ENCODE assay signal across 7 mouse cellular contexts in genomic region chr11:117781199-117781821, GRCm38 (mm10). TPM values are rescaled to one million over a fixed set of nuclear protein-coding genes. Genes with fewer than 3 reads are reported as not detected.
DNase-seq lines count a peak whose midpoint lies in the region; ATAC-seq and TF ChIP-seq lines count a peak whose summit lies in the region.

No protein-coding gene starts in this region.

- peak overlapping the region; percentile 49 for H3K9ac ChIP-seq in ES-E14 (ENCODE audit: insufficient read depth, low read depth, low read length, poor library complexity, severe bottlenecking)
- no peak overlapping the region for H3K9ac ChIP-seq in intestine, postnatal 0 days (ENCODE audit: low read depth, low read length)

- H3K4me2 ChIP-seq in intestine, postnatal 0 days (replicated peaks; ENCODE audit: low read depth): peak overlapping the region; percentile 95

- H3K4me3 ChIP-seq in ES-E14 (ENCODE audit: insufficient read depth in 1 of 2, low read depth in 1 of 2, low read length in 2 of 2, poor library complexity in 1 of 2, severe bottlenecking in 1 of 2): peak overlapping the region; percentile 73 to 78
- H3K4me3 ChIP-seq in intestine, postnatal 0 days (ENCODE audit: low read depth, low read length): peak overlapping the region; percentile 55; the same call in 1 of the 2 replicates

- ATAC-seq in granulocyte monocyte progenitor cell, adult 5-6 weeks (replicated peaks; ENCODE audit: poor library complexity, severe bottlenecking): peak; percentile 2; the same call in 1 of the 2 replicates
- ATAC-seq in intestine, postnatal 0 days: no peak
- ATAC-seq in neutrophil, adult 5-6 weeks (ENCODE audit: extremely low read depth, insufficient number of reproducible peaks, low FRiP score, poor library complexity, severe bottlenecking): peak; percentile 14

- peaks cover 8 to 29% of the 10 kb centered on the region in 2 experiments; a peak in 3 of 4 replicates for H3K4me1 ChIP-seq in ES-E14 (ENCODE audit: control insufficient read depth in 2 of 2, insufficient read depth in 2 of 2, low read length in 2 of 2, poor library complexity in 1 of 2)
- H3K4me1 ChIP-seq in intestine, postnatal 0 days (replicated peaks; ENCODE audit: control insufficient read depth, insufficient read depth, low read length): peaks cover 17% of the 10 kb centered on the region; the same call in 1 of the 2 replicates

- H3K9me3 ChIP-seq in ES-E14 (ENCODE audit: control insufficient read depth, insufficient read depth, low read depth, low read length): no peaks in the 10 kb centered on the region
- H3K9me3 ChIP-seq in intestine, postnatal 0 days (ENCODE audit: control insufficient read depth): no peaks in the 10 kb centered on the region

- in situ Hi-C loops in ES-E14 (cut with MboI; ENCODE audit: low sequenced_read_pairs in 2 of 2, unreplicated experiment in 2 of 2): no loop called here

- no peak for TF ChIP-seq CTCF in intestine, postnatal 0 days (IDR thresholded peaks at IDR 0.05; ENCODE audit: low read depth)

- H3K36me3 ChIP-seq in ES-E14 (ENCODE audit: control insufficient read depth, insufficient read depth, low read length, poor library complexity, severe bottlenecking): peaks cover 9% of the 10 kb centered on the region; the same call in 1 of the 2 replicates
- H3K36me3 ChIP-seq in intestine, postnatal 0 days (ENCODE audit: control insufficient read depth, insufficient read depth): peaks cover 14% of the 10 kb centered on the region; the same call in 1 of the 2 replicates

- 23% methylated on average over 18 of the region's 18 CpGs for WGBS in intestine, postnatal 0 days

- no peaks in the 10 kb centered on the region for H3K27me3 ChIP-seq in intestine, postnatal 0 days (replicated peaks; ENCODE audit: control insufficient read depth, insufficient read depth, low read length)

- no peak for DNase-seq in ES-E14 (ENCODE audit: low read depth, low spot score)
- DNase-seq in adrenal gland, postnatal 14 days: peak; percentile 95
- peak; percentile 82 to 91 for DNase-seq in lung, adult 18-20 months
- no peak for DNase-seq in frontal cortex, adult 2 months (ENCODE audit: extremely low spot score in 1 of 2, low spot score in 1 of 2)

- H3K27ac ChIP-seq in ES-E14 (ENCODE audit: insufficient read depth, low read depth, low read length, poor library complexity, severe bottlenecking): peak overlapping the region; percentile 69
- peak overlapping the region; percentile 94 for H3K27ac ChIP-seq in intestine, postnatal 0 days (ENCODE audit: low read depth, low read length)

TF ChIP-seq in ES-E14, 5 proteins besides CTCF, POLR2A, EP300 and RAD21:
- TF ChIP-seq CHD2 (IDR thresholded peaks at IDR 0.05; ENCODE audit: low read depth, low read length): no peak
- no peak for TF ChIP-seq ZC3H11A (IDR thresholded peaks at IDR 0.05; ENCODE audit: borderline replicate concordance, low read depth, low read length)
- TF ChIP-seq ZNF384 (IDR thresholded peaks at IDR 0.05; ENCODE audit: low read depth, low read length): no peak
- TF ChIP-seq MAFK (IDR thresholded peaks at IDR 0.05; ENCODE audit: insufficient read depth, low read depth, low read length): no peak
- TF ChIP-seq HCFC1 (IDR thresholded peaks at IDR 0.05; ENCODE audit: borderline replicate concordance, insufficient read depth, low read length): no peak

RNA-seq across cellular contexts. Expression of gene Tmc8, which starts 0.6 kb away (rescaled TPM):
- total RNA-seq in ES-E14 (2012; rRNA removed): 3.9 and 7.6 TPM in 2 replicates
- total RNA-seq in adrenal gland, postnatal 14 days (2021): 5.3 and 8.3 TPM in 2 replicates
- 1.5 and 3.6 TPM in 2 replicates for total RNA-seq in granulocyte monocyte progenitor cell, adult 5-6 weeks (2014; fragmentation: Nextera tagmentation)
- 0.95 and 1.8 TPM in 2 replicates for total RNA-seq in granulocyte monocyte progenitor cell, adult 5-6 weeks (2017)
- polyA plus RNA-seq in intestine, postnatal 0 days (2015; fragmentation: Nextera tagmentation; extraction: Ambion mirVana): 18.2 TPM in 2 replicates
- total RNA-seq in neutrophil, adult 5-6 weeks (2017): 21.6 and 23.1 TPM in 2 replicates
- polyA plus RNA-seq in frontal cortex, adult 2 months (2012; rRNA removed): 0.42 and 0.50 TPM in 2 replicates

RNA-seq across cellular contexts. Expression of gene Tmc6, which starts 0.7 kb away (rescaled TPM):
- 36.0 and 79.1 TPM in 2 replicates for total RNA-seq in ES-E14 (2012; rRNA removed)
- 35.1 and 35.7 TPM in 2 replicates for total RNA-seq in adrenal gland, postnatal 14 days (2021)
- 32.7 and 71.6 TPM in 2 replicates for total RNA-seq in granulocyte monocyte progenitor cell, adult 5-6 weeks (2014; fragmentation: Nextera tagmentation)
- total RNA-seq in granulocyte monocyte progenitor cell, adult 5-6 weeks (2017): 12.6 and 20.6 TPM in 2 replicates
- 23.8 and 26.3 TPM in 2 replicates for polyA plus RNA-seq in intestine, postnatal 0 days (2015; fragmentation: Nextera tagmentation; extraction: Ambion mirVana)
- total RNA-seq in neutrophil, adult 5-6 weeks (2017): 73.8 and 95.0 TPM in 2 replicates
- polyA plus RNA-seq in frontal cortex, adult 2 months (2012; rRNA removed): 7.1 and 7.2 TPM in 2 replicates

RNA-seq across cellular contexts. Expression of gene 6030468B19Rik, which starts 16.1 kb away (rescaled TPM):
- total RNA-seq in ES-E14 (2012; rRNA removed): not detected in 2 replicates
- 0.44 TPM in 1 of 2 replicates, not detected in the other for total RNA-seq in adrenal gland, postnatal 14 days (2021)
- total RNA-seq in granulocyte monocyte progenitor cell, adult 5-6 weeks (2014; fragmentation: Nextera tagmentation): not detected in 2 replicates
- total RNA-seq in granulocyte monocyte progenitor cell, adult 5-6 weeks (2017): not detected in 2 replicates
- polyA plus RNA-seq in intestine, postnatal 0 days (2015; fragmentation: Nextera tagmentation; extraction: Ambion mirVana): not detected in 2 replicates
- 0.58 and 0.86 TPM in 2 replicates for total RNA-seq in neutrophil, adult 5-6 weeks (2017)
- 0.23 and 0.32 TPM in 2 replicates for polyA plus RNA-seq in frontal cortex, adult 2 months (2012; rRNA removed)

RNA-seq across cellular contexts. Expression of gene Gm20708, which starts 28.2 kb away (rescaled TPM):
- 0.40 and 0.42 TPM in 2 replicates for total RNA-seq in ES-E14 (2012; rRNA removed)
- total RNA-seq in adrenal gland, postnatal 14 days (2021): 0.83 and 0.93 TPM in 2 replicates
- 0.53 and 0.99 TPM in 2 replicates for total RNA-seq in granulocyte monocyte progenitor cell, adult 5-6 weeks (2014; fragmentation: Nextera tagmentation)
- total RNA-seq in granulocyte monocyte progenitor cell, adult 5-6 weeks (2017): 0.30 TPM in 1 of 2 replicates, not detected in the other
- polyA plus RNA-seq in intestine, postnatal 0 days (2015; fragmentation: Nextera tagmentation; extraction: Ambion mirVana): 0.29 and 0.37 TPM in 2 replicates
- total RNA-seq in neutrophil, adult 5-6 weeks (2017): 3.9 and 8.8 TPM in 2 replicates
- polyA plus RNA-seq in frontal cortex, adult 2 months (2012; rRNA removed): 0.61 and 1.3 TPM in 2 replicates

RNA-seq across cellular contexts. Expression of gene Syngr2, which starts 28.2 kb away (rescaled TPM):
- total RNA-seq in ES-E14 (2012; rRNA removed): 69.6 and 98.0 TPM in 2 replicates
- 62.6 and 73.8 TPM in 2 replicates for total RNA-seq in adrenal gland, postnatal 14 days (2021)
- 225 and 281 TPM in 2 replicates for total RNA-seq in granulocyte monocyte progenitor cell, adult 5-6 weeks (2014; fragmentation: Nextera tagmentation)
- total RNA-seq in granulocyte monocyte progenitor cell, adult 5-6 weeks (2017): 152 and 176 TPM in 2 replicates
- 116 and 129 TPM in 2 replicates for polyA plus RNA-seq in intestine, postnatal 0 days (2015; fragmentation: Nextera tagmentation; extraction: Ambion mirVana)
- total RNA-seq in neutrophil, adult 5-6 weeks (2017): 80.2 and 108 TPM in 2 replicates
- polyA plus RNA-seq in frontal cortex, adult 2 months (2012; rRNA removed): 11.0 and 11.9 TPM in 2 replicates

Comparison
In these comparisons a context has a peak if more than half of its experiments do, and no peak if none do; other contexts are left out.
1. DNase-seq: peak in adrenal gland, postnatal 14 days (single experiment) and lung, adult 18-20 months (2 of 2); none in ES-E14 (single experiment) and frontal cortex, adult 2 months (0 of 2).